Mouse (Mus musculus) A20 (cell line): ENCODE results near the gene Larp1.
"Not testable (repeated sequence)": the region's sequence is repeated elsewhere in the genome, so short reads cannot be mapped to it uniquely, and the experiment has no call there.

Experiments
- DNase-seq: peaks from one replicate; pipeline ENCODE4 v3.0.0-alpha.2; 2011; ENCODE audit warnings: low read depth, low spot score

Gene Larp1

GRCm38 (mm10) chr11:58097621-58098365 lies 88.9 kb downstream of the Larp1 start:
- peak; percentile 64 for DNase-seq

- DNase-seq: not testable (repeated sequence)
These were observed 89.5 kb downstream of the Larp1 start for GRCm38 (mm10) chr11:58098366-58098720.

GRCm38 (mm10) chr11:58100006-58100405 lies 91.1 kb downstream of the Larp1 start:
- DNase-seq: no peak

- DNase-seq: no peak
These were observed 92.4 kb downstream of the Larp1 start for GRCm38 (mm10) chr11:58101194-58101720.

- no peak for DNase-seq
These were observed 93.3 kb downstream of the Larp1 start for GRCm38 (mm10) chr11:58102146-58102545.

- peak; percentile 90 for DNase-seq
These were observed 93.9 kb downstream of the Larp1 start for GRCm38 (mm10) chr11:58102581-58103343.

- no peak for DNase-seq
These were observed 94.4 kb downstream of the Larp1 start for GRCm38 (mm10) chr11:58103344-58103653.

- peak; percentile 99 for DNase-seq
These were observed 94.9 kb downstream of the Larp1 start, which contains the start of gene Cnot8 for GRCm38 (mm10) chr11:58103697-58104306. Gene Cnot8 (plus strand): TSS chr11:58104153.

GRCm38 (mm10) chr11:58104351-58104791 lies 95.5 kb downstream of the Larp1 start:
- peak; percentile 86 for DNase-seq

GRCm38 (mm10) chr11:58107009-58107408 lies 98.1 kb downstream of the Larp1 start:
- peak; percentile 32 for DNase-seq

- peak; percentile 74 for DNase-seq
These were observed 98.9 kb downstream of the Larp1 start for GRCm38 (mm10) chr11:58107664-58108337.
